Mouse (Mus musculus): ENCODE measurements around the gene Dnaic2. TPM values are rescaled to one million over a fixed set of nuclear protein-coding genes. Genes with fewer than 3 reads are reported as not detected.

Dnaic2 gene
- total and polyA plus RNA-seq, 3 experiments, result 0.59 to 0.93 (median 0.83) TPM

GRCm38 (mm10) chr11:114715531-114715930 is 11.7 kb upstream of the Dnaic2 start:
- dilution Hi-C loops (cut with MboI; ENCODE audit: extremely low pct_ligation_motif_present, extremely low pct_unique_long_range_greater_than_20kb, low sequenced_read_pairs) (no loop called here), in situ Hi-C loops (cut with MboI; ENCODE audit: low pct_ligation_motif_present, low pct_unique_long_range_greater_than_20kb, low sequenced_read_pairs) (no loop called here)
- H3K4me2 ChIP-seq (ENCODE audit: insufficient read depth, low read depth, poor library complexity, severe bottlenecking), result no peak overlapping the region
- no peak overlapping the region for H3K27ac ChIP-seq (ENCODE audit: insufficient read depth, low read depth)
- no peak overlapping the region for H3K4me3 ChIP-seq (replicated peaks in 1 of 3; ENCODE audit: low read depth in 2 of 3, low read length in 2 of 3, poor library complexity in 1 of 3)
- no peaks in the 10 kb centered on the region for H3K4me1 ChIP-seq (ENCODE audit: control insufficient read depth in 1 of 2, insufficient read depth in 2 of 2)
- TF ChIP-seq JUND (conservative IDR thresholded peaks at IDR 0.05; ENCODE audit: low read depth, low read length) (no peak), TCF12 (IDR thresholded peaks at IDR 0.05; ENCODE audit: low read depth, low read length) (no peak), MAFK (IDR thresholded peaks at IDR 0.05; ENCODE audit: insufficient replicate concordance, low read length) (no peak), ZNF384 (IDR thresholded peaks at IDR 0.05; ENCODE audit: low read depth, low read length) (no peak), USF1 (IDR thresholded peaks at IDR 0.05; ENCODE audit: low read depth, low read length) (no peak), ZKSCAN1 (IDR thresholded peaks at IDR 0.05; ENCODE audit: borderline replicate concordance, low read depth, low read length) (no peak), E2F4 (IDR thresholded peaks at IDR 0.05; ENCODE audit: insufficient replicate concordance, low read depth, low read length) (no peak), KAT2A (IDR thresholded peaks at IDR 0.05; ENCODE audit: insufficient replicate concordance, low read length) (no peak), BHLHE40 (IDR thresholded peaks at IDR 0.05; ENCODE audit: low read depth, low read length) (no peak), SIN3A (IDR thresholded peaks at IDR 0.05; ENCODE audit: low read length) (no peak), ZMIZ1 (IDR thresholded peaks at IDR 0.05; ENCODE audit: low read depth, low read length) (no peak), NELFE (IDR thresholded peaks at IDR 0.05; ENCODE audit: low read depth, low read length) (no peak), GABPA (IDR thresholded peaks at IDR 0.05; ENCODE audit: insufficient replicate concordance, low read depth, low read length) (no peak)
- no peaks in the 10 kb centered on the region for H3K9me3 ChIP-seq (replicated peaks; ENCODE audit: low read length)
- DNase-seq (ENCODE audit: extremely low read depth), result no peak
- H3K36me3 ChIP-seq (replicated peaks in 1 of 2; ENCODE audit: control insufficient read depth in 1 of 2, insufficient read depth in 1 of 2, low read length in 1 of 2), result peaks cover 0 to 13% of the 10 kb centered on the region in 2 experiments
- no peak overlapping the region for H3K9ac ChIP-seq (ENCODE audit: insufficient read depth, low read depth)
- peaks cover 3% of the 10 kb centered on the region for H3K27me3 ChIP-seq (replicated peaks)
- H3K79me2 ChIP-seq (replicated peaks; ENCODE audit: control insufficient read depth, extremely low read depth, insufficient read depth, poor library complexity, severe bottlenecking), result no peaks in the 10 kb centered on the region

GRCm38 (mm10) chr11:114720535-114720934 is 6.7 kb upstream of the Dnaic2 start:
- no peaks in the 10 kb centered on the region for H3K36me3 ChIP-seq (replicated peaks in 1 of 2; ENCODE audit: control insufficient read depth in 1 of 2, insufficient read depth in 1 of 2, low read length in 1 of 2)
- no peak for DNase-seq (ENCODE audit: extremely low read depth)
- TF ChIP-seq MXI1 (IDR thresholded peaks at IDR 0.05; ENCODE audit: low read depth, low read length), result no peak
- no peak for TF ChIP-seq SIN3A (IDR thresholded peaks at IDR 0.05; ENCODE audit: low read length)
- TF ChIP-seq MAZ (IDR thresholded peaks at IDR 0.05; ENCODE audit: low read depth, low read length), result no peak
- no peak for TF ChIP-seq ZMIZ1 (IDR thresholded peaks at IDR 0.05; ENCODE audit: low read depth, low read length)
- no peak for TF ChIP-seq SMC3 (IDR thresholded peaks at IDR 0.05; ENCODE audit: low read depth, low read length)
- no peak for TF ChIP-seq ZNF384 (IDR thresholded peaks at IDR 0.05; ENCODE audit: low read depth, low read length)
- no peak for TF ChIP-seq USF1 (IDR thresholded peaks at IDR 0.05; ENCODE audit: low read depth, low read length)
- TF ChIP-seq MYC (IDR thresholded peaks at IDR 0.05; ENCODE audit: low read depth, low read length), result no peak
- no peaks in the 10 kb centered on the region for H3K79me2 ChIP-seq (replicated peaks; ENCODE audit: control insufficient read depth, extremely low read depth, insufficient read depth, poor library complexity, severe bottlenecking)
- no peak overlapping the region for H3K9ac ChIP-seq (ENCODE audit: insufficient read depth, low read depth)
- dilution Hi-C loops (cut with MboI; ENCODE audit: extremely low pct_ligation_motif_present, extremely low pct_unique_long_range_greater_than_20kb, low sequenced_read_pairs) (no loop called here), in situ Hi-C loops (cut with MboI; ENCODE audit: low pct_ligation_motif_present, low pct_unique_long_range_greater_than_20kb, low sequenced_read_pairs) (no loop called here)
- H3K9me3 ChIP-seq (replicated peaks; ENCODE audit: low read length), result peaks cover 3% of the 10 kb centered on the region
- H3K27ac ChIP-seq (ENCODE audit: insufficient read depth, low read depth), result no peak overlapping the region
- H3K4me2 ChIP-seq (ENCODE audit: insufficient read depth, low read depth, poor library complexity, severe bottlenecking), result no peak overlapping the region
- peaks cover 5% of the 10 kb centered on the region for H3K27me3 ChIP-seq (replicated peaks)
- peaks cover 9 to 18% of the 10 kb centered on the region in 2 experiments for H3K4me1 ChIP-seq (ENCODE audit: control insufficient read depth in 1 of 2, insufficient read depth in 2 of 2)
- H3K4me3 ChIP-seq (replicated peaks in 1 of 3; ENCODE audit: low read depth in 2 of 3, low read length in 2 of 3, poor library complexity in 1 of 3), result no peak overlapping the region
